Mouse (Mus musculus): ENCODE data around the gene Olfr1506.
"Not testable (repeated sequence)": the region's sequence is repeated elsewhere in the genome, so short reads cannot be mapped to it uniquely, and the experiment has no call there.

DNA sequence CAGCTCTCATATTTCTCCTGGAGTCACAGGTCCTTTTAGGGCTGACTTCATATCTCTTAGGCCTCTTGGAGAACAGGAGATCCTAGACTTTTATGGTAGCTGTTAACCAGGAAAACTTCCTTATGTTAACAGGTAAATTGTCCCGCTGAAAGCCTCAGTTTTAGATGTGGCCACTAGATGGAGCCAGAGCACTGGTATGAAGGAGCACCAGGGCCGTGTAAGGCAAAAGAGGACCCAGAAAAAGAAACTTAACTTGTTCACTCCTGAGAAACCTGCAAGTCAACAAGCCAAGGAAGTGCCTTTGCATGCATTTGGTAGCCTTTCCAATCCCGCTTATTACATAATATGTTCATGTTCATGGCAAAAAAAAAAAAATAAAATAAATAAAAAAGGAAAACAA is 29.5 kb downstream of the Olfr1506 start:
- TF ChIP-seq POLR2A (IDR thresholded peaks at IDR 0.05; ENCODE audit: extremely low read depth, insufficient read depth, low read length); CTCF (IDR thresholded peaks at IDR 0.05; ENCODE audit: low read depth, low read length): not testable (repeated sequence)

Data from liver, adult 2 months (tissue).